Mouse (Mus musculus) MEL (cell line): ENCODE data around the gene Acvr2b. TPM values are rescaled to one million over a fixed set of nuclear protein-coding genes. Genes with fewer than 3 reads are reported as not detected.

ENCODE experiments used
- DNase-seq: peaks from one replicate; pipeline ENCODE4 v3.0.0; 2011; ENCODE audit warnings: low read depth, low spot score
- H3K27ac ChIP-seq: 2 replicates; pipeline ENCODE4 v1.5.1; 2012; ENCODE audit warnings: low read depth, mild to moderate bottlenecking, control low read depth, low read length, moderate library complexity; ENCODE audit not compliant: control insufficient read depth
- H3K27me3 ChIP-seq, 2 experiments: fragments of 150-350 bp in 1 of 2; sonication (generic) in 1 of 2; 2 replicates each; pipeline ENCODE4 v1.6.1; 2012; ENCODE audit warnings: low read length in 2 of 2, mild to moderate bottlenecking in 2 of 2, improper control_type of control experiment in 1 of 2, moderate library complexity in 1 of 2; ENCODE audit not compliant: insufficient read depth in 2 of 2, control insufficient read depth in 1 of 2
- H3K36me3 ChIP-seq, 2 experiments: 2 replicates each; pipeline ENCODE4 v1.6.1; 2012 to 2014; ENCODE audit warnings: low read length in 2 of 2, improper control_type of control experiment in 1 of 2, inconsistent platforms in 1 of 2, mild to moderate bottlenecking in 1 of 2; ENCODE audit not compliant: insufficient read depth in 2 of 2, control insufficient read depth in 1 of 2
- H3K4me1 ChIP-seq, 2 experiments: fragments of 150-350 bp in 1 of 2; sonication (generic) in 1 of 2; 2 replicates each; pipeline ENCODE4 v1.6.1; 2012; ENCODE audit warnings: low read length in 2 of 2, improper control_type of control experiment in 1 of 2, mild to moderate bottlenecking in 1 of 2; ENCODE audit not compliant: insufficient read depth in 2 of 2, control insufficient read depth in 1 of 2
- H3K4me3 ChIP-seq, 2 experiments: fragments of 150-350 bp in 1 of 2; sonication (generic) in 1 of 2; 2 replicates each; pipeline ENCODE4 v1.5.1; 2012; ENCODE audit warnings: low read depth in 2 of 2, low read length in 2 of 2, mild to moderate bottlenecking in 2 of 2, moderate library complexity in 2 of 2, control low read depth in 1 of 2, improper control_type of control experiment in 1 of 2; ENCODE audit not compliant: control insufficient read depth in 1 of 2, insufficient read depth in 1 of 2
- H3K79me2 ChIP-seq: 2 replicates; pipeline ENCODE4 v1.6.1; 2012; ENCODE audit warnings: mild to moderate bottlenecking, low read length, moderate library complexity; ENCODE audit not compliant: control insufficient read depth, poor library complexity, insufficient read depth
- H3K9ac ChIP-seq: 2 replicates; pipeline ENCODE4 v1.6.1; 2012; ENCODE audit warnings: low read depth, mild to moderate bottlenecking, control low read depth, low read length, moderate library complexity; ENCODE audit not compliant: control insufficient read depth, poor library complexity, severe bottlenecking
- H3K9me3 ChIP-seq: fragments of 150-350 bp; sonication (generic); replicated peaks from 2 replicates; pipeline ENCODE4 v1.6.1; 2012; ENCODE audit warnings: mild to moderate bottlenecking, low read length, improper control_type of control experiment, moderate library complexity; ENCODE audit not compliant: insufficient read depth
- BHLHE40 ChIP-seq: IDR thresholded peaks from 2 replicates; pipeline ENCODE4 v1.6.1; 2012; ENCODE audit warnings: low read depth, mild to moderate bottlenecking, inconsistent platforms, low read length, improper control_type of control experiment, borderline replicate concordance
- CTCF ChIP-seq, 3 experiments: IDR thresholded peaks in 2 of 3; conservative IDR thresholded peaks in 1 of 3; 2 replicates each; pipeline ENCODE4 v1.5.1; 2011 to 2012; ENCODE audit warnings: low read length in 3 of 3, low read depth in 2 of 3, mild to moderate bottlenecking in 2 of 3, improper control_type of control experiment in 1 of 3, inconsistent platforms in 1 of 3, mixed read lengths in 1 of 3, moderate library complexity in 1 of 3; ENCODE audit not compliant: control insufficient read depth in 1 of 3, insufficient read depth in 1 of 3, poor library complexity in 1 of 3, severe bottlenecking in 1 of 3
- E2F4 ChIP-seq: IDR thresholded peaks from 2 replicates; pipeline ENCODE4 v1.6.1; 2011; ENCODE audit warnings: low read depth, low read length, improper control_type of control experiment, borderline replicate concordance
- ELF1 ChIP-seq: IDR thresholded peaks from 2 replicates; pipeline ENCODE4 v1.6.1; 2014; ENCODE audit warnings: low read depth, mild to moderate bottlenecking, inconsistent platforms, low read length, improper control_type of control experiment, moderate library complexity
- EP300 ChIP-seq, 2 experiments: IDR thresholded peaks; 2 replicates each; pipeline ENCODE4 v1.6.1; 2011; ENCODE audit warnings: improper control_type of control experiment in 2 of 2, low read length in 2 of 2, low read depth in 1 of 2, mild to moderate bottlenecking in 1 of 2
- GABPA ChIP-seq: IDR thresholded peaks from 2 replicates; pipeline ENCODE4 v1.6.1; 2012; ENCODE audit warnings: low read depth, mild to moderate bottlenecking, inconsistent platforms, low read length, improper control_type of control experiment, moderate library complexity
- GATA1 ChIP-seq: IDR thresholded peaks from 2 replicates; pipeline ENCODE4 v1.6.1; 2011; ENCODE audit warnings: low read depth, low read length, improper control_type of control experiment
- HCFC1 ChIP-seq: IDR thresholded peaks from 2 replicates; pipeline ENCODE4 v1.6.1; 2012; ENCODE audit warnings: low read depth, mild to moderate bottlenecking, inconsistent platforms, low read length, improper control_type of control experiment, moderate library complexity
- JUND ChIP-seq: IDR thresholded peaks from 2 replicates; pipeline ENCODE4 v1.6.1; 2011; ENCODE audit warnings: low read depth, mild to moderate bottlenecking, improper control_type of control experiment, low read length
- KAT2A ChIP-seq: conservative IDR thresholded peaks from 2 replicates; pipeline ENCODE4 v1.6.1; 2012; ENCODE audit warnings: low read depth, low read length, improper control_type of control experiment, inconsistent platforms
- MAFK ChIP-seq: IDR thresholded peaks from 2 replicates; pipeline ENCODE4 v1.6.1; 2011; ENCODE audit warnings: low read depth, mild to moderate bottlenecking, low read length, improper control_type of control experiment, borderline replicate concordance
- MAX ChIP-seq: IDR thresholded peaks from 2 replicates; pipeline ENCODE4 v1.6.1; 2011; ENCODE audit warnings: low read length, improper control_type of control experiment
- MAZ ChIP-seq: IDR thresholded peaks from 2 replicates; pipeline ENCODE4 v1.6.1; 2012; ENCODE audit warnings: low read depth, mild to moderate bottlenecking, inconsistent platforms, low read length, improper control_type of control experiment
- MEF2A ChIP-seq: IDR thresholded peaks from 2 replicates; pipeline ENCODE4 v1.6.1; 2014; ENCODE audit warnings: low read depth, mild to moderate bottlenecking, inconsistent platforms, low read length, improper control_type of control experiment; ENCODE audit not compliant: poor library complexity, insufficient replicate concordance, severe bottlenecking; ENCODE audit errors: extremely low read depth
- MYB ChIP-seq: IDR thresholded peaks from 2 replicates; pipeline ENCODE4 v1.6.1; 2011; ENCODE audit warnings: mild to moderate bottlenecking, low read depth, low read length, improper control_type of control experiment
- MYC ChIP-seq: IDR thresholded peaks from 2 replicates; pipeline ENCODE4 v1.6.1; 2011; ENCODE audit warnings: low read depth, mild to moderate bottlenecking, low read length, improper control_type of control experiment, moderate library complexity
- NELFE ChIP-seq: IDR thresholded peaks from 2 replicates; pipeline ENCODE4 v1.6.1; 2011; ENCODE audit warnings: low read depth, low read length, improper control_type of control experiment
- NRF1 ChIP-seq: IDR thresholded peaks from 2 replicates; pipeline ENCODE4 v1.6.1; 2014; ENCODE audit warnings: low read depth, mild to moderate bottlenecking, inconsistent platforms, low read length, improper control_type of control experiment, moderate library complexity; ENCODE audit not compliant: poor library complexity, insufficient read depth, severe bottlenecking
- POLR2A ChIP-seq, 2 experiments: IDR thresholded peaks; 2 replicates each; pipeline ENCODE4 v1.6.1; 2011 to 2012; ENCODE audit warnings: low read length in 2 of 2, mild to moderate bottlenecking in 2 of 2, control low read depth in 1 of 2, improper control_type of control experiment in 1 of 2, low read depth in 1 of 2, moderate library complexity in 1 of 2; ENCODE audit not compliant: control insufficient read depth in 1 of 2, insufficient read depth in 1 of 2, poor library complexity in 1 of 2
- POLR2AphosphoS5 ChIP-seq: IDR thresholded peaks from 2 replicates; pipeline ENCODE4 v1.6.1; 2012; ENCODE audit warnings: low read depth, borderline replicate concordance, mild to moderate bottlenecking, inconsistent platforms, low read length, moderate library complexity, mixed read lengths
- RCOR1 ChIP-seq: IDR thresholded peaks from 2 replicates; pipeline ENCODE4 v1.6.1; 2012; ENCODE audit warnings: low read depth, mild to moderate bottlenecking, inconsistent platforms, low read length, improper control_type of control experiment
- SIN3A ChIP-seq: IDR thresholded peaks from 2 replicates; pipeline ENCODE4 v1.6.1; 2012; ENCODE audit warnings: low read length, improper control_type of control experiment, inconsistent platforms
- TBP ChIP-seq: IDR thresholded peaks from 2 replicates; pipeline ENCODE4 v1.8.0; 2011; ENCODE audit warnings: low read depth, low read length, improper control_type of control experiment
- TCF12 ChIP-seq: IDR thresholded peaks from 2 replicates; pipeline ENCODE4 v1.6.1; 2014; ENCODE audit warnings: low read depth, mild to moderate bottlenecking, inconsistent platforms, low read length, improper control_type of control experiment, moderate library complexity
- USF2 ChIP-seq, 2 experiments: IDR thresholded peaks; 2 replicates each; pipeline ENCODE4 v1.6.1; 2011 to 2012; ENCODE audit warnings: improper control_type of control experiment in 2 of 2, low read length in 2 of 2, borderline replicate concordance in 1 of 2, inconsistent platforms in 1 of 2, low read depth in 1 of 2, mild to moderate bottlenecking in 1 of 2; ENCODE audit not compliant: insufficient read depth in 1 of 2
- ZKSCAN1 ChIP-seq: IDR thresholded peaks from 2 replicates; pipeline ENCODE4 v1.6.1; 2012; ENCODE audit warnings: low read depth, mild to moderate bottlenecking, inconsistent platforms, low read length, improper control_type of control experiment, moderate library complexity
- ZNF384 ChIP-seq: IDR thresholded peaks from 2 replicates; pipeline ENCODE4 v1.6.1; 2012; ENCODE audit warnings: low read depth, mild to moderate bottlenecking, inconsistent platforms, low read length, improper control_type of control experiment
- polyA plus RNA-seq, 2 experiments: library from polyadenylated mRNA; stranded (reverse) in 1 of 2; unstranded in 1 of 2; fragments of >175 nt in 1 of 2; fragments of >200 nt in 1 of 2; gene quantifications; 2 replicates each; pipeline versions ENCODE4 v1.2.1 to v1.2.4; 2012; ENCODE audit warnings: low replicate concordance in 2 of 2, low read depth in 1 of 2; ENCODE audit not compliant: insufficient read length in 2 of 2, insufficient read depth in 1 of 2, missing spikeins in 1 of 2
- total RNA-seq: library from RNA; depleted of rRNA; stranded (reverse); fragments of 300-350 nt; gene quantifications from 2 replicates; pipeline ENCODE4 v1.2.3, GENCODE M21; 2012

The Acvr2b gene
- total and polyA plus RNA-seq, 3 experiments = 0.81 to 1.9 TPM; not detected in 1

DNA sequence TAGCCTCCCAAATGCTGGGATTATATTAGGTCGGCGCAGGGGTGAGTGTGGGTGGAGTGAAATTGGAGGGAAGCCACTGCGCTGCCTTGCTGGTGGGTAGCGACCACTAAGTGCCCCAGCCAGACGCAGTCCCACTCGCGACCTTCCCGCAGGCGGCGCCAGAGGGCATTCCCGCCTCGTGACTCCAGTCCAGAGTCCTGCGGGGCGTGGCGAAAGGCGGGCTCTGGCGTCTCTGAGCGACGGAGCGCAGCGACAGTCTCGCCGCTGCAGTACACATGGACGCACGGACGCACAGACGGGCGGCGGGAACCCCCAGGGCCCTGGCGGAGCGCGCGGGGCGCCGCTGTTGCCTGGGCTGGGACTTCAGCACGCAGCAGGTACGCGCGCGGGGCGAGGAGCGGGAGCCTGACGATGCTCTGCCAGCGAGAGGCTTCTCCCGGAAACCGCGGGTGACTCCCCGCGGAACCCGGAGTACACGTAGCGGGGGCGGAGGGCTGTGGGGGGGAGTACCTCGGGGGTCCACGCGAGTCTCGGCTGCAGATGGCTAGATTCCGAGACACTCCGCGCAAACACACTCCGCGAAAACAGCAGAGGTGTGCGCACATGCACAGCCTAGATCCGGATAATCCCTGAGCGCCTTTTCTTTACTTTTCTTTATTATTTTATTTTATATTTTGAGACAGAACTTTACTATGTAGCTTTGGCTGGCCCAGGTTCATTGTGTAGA, 44.4 kb upstream of the Acvr2b start, which contains the start of gene Xylb (continued):
- TF ChIP-seq POLR2AphosphoS5 (no peak), TBP (no peak), POLR2A (IDR thresholded peaks at IDR 0.05; ENCODE audit: control insufficient read depth in 1 of 2, insufficient read depth in 1 of 2, low read depth in 1 of 2, low read length in 2 of 2, poor library complexity in 1 of 2) (peak; percentile 60 to 81), TCF12 (0 out of 2 replicates have a peak, but pooled peaks have one; percentile 34), ZNF384 (no peak), JUND (no peak)

DNA sequence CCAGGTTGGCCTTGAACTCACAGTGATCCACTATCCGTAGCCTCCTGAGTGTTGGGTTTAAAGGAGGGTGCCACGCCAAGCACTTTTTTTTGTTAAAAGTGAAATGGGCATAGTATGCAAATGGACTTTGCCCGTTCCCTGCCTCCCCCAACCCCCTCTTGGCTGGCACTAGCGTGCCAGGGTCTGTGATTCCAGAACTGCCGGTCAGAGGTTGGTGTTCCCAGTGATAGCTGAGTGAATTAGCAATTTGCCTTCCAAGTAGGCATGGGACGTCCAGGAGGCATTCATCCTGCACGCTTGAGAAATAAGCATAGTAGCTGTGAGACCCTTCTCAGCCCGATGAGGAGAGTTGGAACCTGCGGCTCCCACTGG, 43.9 kb upstream of the Acvr2b start:
- Histone ChIP-seq H3K9ac (peak overlapping the region; percentile 87), H3K27me3 (no peaks in the 10 kb centered on the region), H3K79me2 (peaks cover 5% of the 10 kb centered on the region; the same call in 1 of the 2 replicates)
- no peak for DNase-seq
- no peak for TF ChIP-seq GATA1
- no peak for TF ChIP-seq E2F4
- no peak for TF ChIP-seq CTCF (IDR thresholded peaks at IDR 0.05 in 2 of 3, conservative IDR thresholded peaks at IDR 0.05 in 1 of 3; ENCODE audit: control insufficient read depth in 1 of 3, insufficient read depth in 1 of 3, low read depth in 2 of 3, low read length in 3 of 3, poor library complexity in 1 of 3, severe bottlenecking in 1 of 3)
- TF ChIP-seq ZKSCAN1 = no peak
- TF ChIP-seq MYB = no peak
- TF ChIP-seq HCFC1 = no peak
- no peak for TF ChIP-seq BHLHE40
- TF ChIP-seq SIN3A = no peak
- TF ChIP-seq NRF1 = no peak
- no peak for TF ChIP-seq MAX
- no peak for TF ChIP-seq EP300 (IDR thresholded peaks at IDR 0.05; ENCODE audit: low read depth in 1 of 2, low read length in 2 of 2)
- no peak for TF ChIP-seq ELF1
- no peak for TF ChIP-seq KAT2A
- TF ChIP-seq, all 39 proteins: peak for 0
- Histone ChIP-seq H3K4me1 (peaks cover 0 to 10% of the 10 kb centered on the region in 2 experiments; a peak in 1 of 4 replicates), H3K4me3 (peak overlapping the region; percentile 66 to 93), H3K9me3 (no peaks in the 10 kb centered on the region), H3K36me3 (no peaks in the 10 kb centered on the region), H3K27ac (no peak overlapping the region)

DNA sequence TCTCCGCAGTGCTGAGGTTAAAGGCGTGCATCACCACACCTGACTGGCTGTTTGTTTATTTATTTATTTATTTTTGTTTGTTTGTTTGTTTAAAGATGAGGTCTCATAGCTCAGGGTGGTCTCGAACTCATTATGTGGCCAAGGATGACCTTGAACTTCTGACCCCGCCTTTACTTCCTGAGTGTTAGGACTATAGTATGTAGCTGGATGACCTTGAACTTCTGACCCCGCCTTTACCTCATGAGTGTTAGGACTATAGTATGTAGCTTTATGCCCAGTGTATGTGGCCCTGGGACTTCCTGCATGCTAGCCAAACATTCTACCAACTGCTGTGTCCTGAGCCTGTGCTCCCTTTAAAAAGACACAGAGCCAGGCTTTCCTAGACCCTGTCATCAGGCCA, 40.5 kb upstream of the Acvr2b start:
- H3K9ac ChIP-seq = no peak overlapping the region
- no peak overlapping the region for H3K4me3 ChIP-seq
- H3K27ac ChIP-seq = no peak overlapping the region
- H3K79me2 ChIP-seq = peaks cover 5% of the 10 kb centered on the region; the same call in 1 of the 2 replicates
- peaks cover 6 to 27% of the 10 kb centered on the region in 2 experiments for H3K4me1 ChIP-seq
- no peaks in the 10 kb centered on the region for H3K27me3 ChIP-seq
- H3K36me3 ChIP-seq = peaks cover 0 to 8% of the 10 kb centered on the region in 2 experiments; a peak in 2 of 4 replicates
- DNase-seq = no peak
- H3K9me3 ChIP-seq = no peaks in the 10 kb centered on the region
- TF ChIP-seq JUND (no peak), NELFE (no peak), GABPA (no peak), USF2 (IDR thresholded peaks at IDR 0.05; ENCODE audit: borderline replicate concordance in 1 of 2, insufficient read depth in 1 of 2, low read depth in 1 of 2, low read length in 2 of 2) (no peak), RCOR1 (no peak), MAFK (no peak), MYB (no peak), MAZ (no peak), MEF2A (no peak), MYC (no peak), HCFC1 (no peak), ELF1 (no peak), NRF1 (no peak), BHLHE40 (no peak), TCF12 (no peak), MAX (no peak), EP300 (IDR thresholded peaks at IDR 0.05; ENCODE audit: low read depth in 1 of 2, low read length in 2 of 2) (no peak)
